Mouse (Mus musculus): ENCODE data around the gene Rpl9.

The Rpl9 gene

DNA sequence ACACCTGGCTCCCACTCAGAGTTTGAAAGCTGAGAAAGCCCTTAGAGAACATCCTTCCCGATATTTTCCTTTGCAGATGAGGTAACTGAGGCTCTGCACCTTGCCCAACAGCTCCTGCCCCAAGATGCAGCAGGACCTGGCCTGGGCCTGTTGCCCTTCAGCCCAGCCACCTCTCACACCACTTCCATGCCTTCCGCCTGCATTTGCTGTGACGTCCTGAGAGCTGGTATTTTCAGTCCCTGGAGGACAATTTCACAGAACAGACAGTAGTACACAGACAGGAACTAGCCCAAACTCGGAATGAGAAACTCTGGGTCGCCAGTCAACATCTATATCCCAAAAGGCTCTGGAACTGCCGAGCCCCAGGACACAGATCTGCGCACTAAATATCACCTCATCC lies 16.5 kb downstream of the Rpl9 start:
- in situ Hi-C loops (cut with MboI) = no loop called here

DNA sequence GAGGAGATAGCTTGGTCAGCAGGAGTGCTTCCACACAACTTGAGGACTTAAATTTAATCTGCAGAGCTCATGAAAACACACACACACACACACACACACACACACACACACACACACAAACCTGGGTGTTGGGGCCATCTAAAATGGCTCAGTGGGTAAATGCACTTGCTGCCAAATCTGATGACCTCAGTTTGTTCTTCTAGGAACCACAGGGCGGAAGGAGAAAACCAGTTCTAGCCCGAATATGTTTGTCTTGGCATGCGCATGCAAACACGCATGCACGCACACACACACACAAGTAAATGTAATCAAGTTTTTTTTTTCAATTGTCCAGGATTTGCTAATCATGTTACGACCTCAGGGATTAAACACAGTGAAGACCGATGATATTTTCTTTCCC lies 19.7 kb downstream of the Rpl9 start:
- in situ Hi-C loops (cut with MboI) = no loop called here

DNA sequence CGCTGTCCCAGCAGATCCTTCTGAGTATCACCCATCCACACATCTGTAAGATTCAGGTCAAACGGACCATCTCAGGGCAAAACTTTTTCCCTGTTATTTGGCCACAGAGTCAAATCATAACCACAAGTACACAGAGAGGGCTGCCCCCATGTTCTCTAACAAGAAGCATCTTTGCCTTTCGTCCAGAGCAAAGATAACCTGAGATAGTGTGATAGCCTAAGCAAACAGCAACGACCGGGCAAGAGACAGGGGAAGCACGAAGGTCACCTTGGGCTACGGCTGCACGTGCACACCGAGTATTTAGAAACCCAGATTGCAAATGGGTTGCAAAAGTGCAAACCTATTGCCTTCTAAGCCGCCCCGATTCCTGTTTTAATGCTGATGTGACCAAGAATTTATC lies 23.4 kb downstream of the Rpl9 start:
- in situ Hi-C loops (cut with MboI) = no loop called here

DNA sequence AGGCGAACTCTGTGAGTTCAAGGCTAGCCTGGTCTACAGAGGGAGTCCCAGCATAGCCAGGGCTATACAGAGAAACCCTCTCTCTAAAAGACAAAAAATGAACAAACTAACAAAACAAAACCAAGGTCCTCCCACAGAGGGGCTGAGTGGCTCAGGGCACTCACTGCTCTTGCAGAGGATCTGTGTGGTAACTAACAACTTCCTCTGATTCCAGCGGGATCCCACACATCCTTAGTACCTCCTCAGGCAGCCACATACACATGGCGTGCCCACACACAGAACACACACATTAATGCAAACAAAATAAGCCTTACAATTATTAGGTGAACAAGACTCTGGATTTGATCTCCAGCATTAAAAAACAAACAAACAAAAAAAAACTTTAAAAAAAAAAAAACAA lies 33.5 kb downstream of the Rpl9 start:
- in situ Hi-C loops (cut with MboI) = no loop called here

DNA sequence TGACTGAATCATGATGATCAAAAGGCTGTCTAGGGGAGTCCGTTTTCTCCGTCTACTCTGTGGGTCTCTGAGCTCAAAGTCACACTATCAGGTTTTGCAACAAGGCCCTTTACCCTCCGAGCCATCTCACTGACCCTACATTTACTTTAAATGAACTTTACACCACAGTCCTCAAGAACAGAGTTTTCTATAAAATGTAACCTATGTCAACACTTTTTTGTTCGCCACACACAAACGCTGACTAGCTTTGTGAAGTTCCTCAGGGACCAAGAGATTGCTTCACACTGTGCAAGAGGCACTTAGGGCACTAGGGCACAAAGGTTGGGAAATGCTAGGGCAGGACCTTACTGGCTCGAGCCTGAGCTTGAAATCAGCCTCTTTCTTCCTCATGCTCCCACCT lies 34.4 kb downstream of the Rpl9 start:
- in situ Hi-C loops (cut with MboI) = no loop called here

DNA sequence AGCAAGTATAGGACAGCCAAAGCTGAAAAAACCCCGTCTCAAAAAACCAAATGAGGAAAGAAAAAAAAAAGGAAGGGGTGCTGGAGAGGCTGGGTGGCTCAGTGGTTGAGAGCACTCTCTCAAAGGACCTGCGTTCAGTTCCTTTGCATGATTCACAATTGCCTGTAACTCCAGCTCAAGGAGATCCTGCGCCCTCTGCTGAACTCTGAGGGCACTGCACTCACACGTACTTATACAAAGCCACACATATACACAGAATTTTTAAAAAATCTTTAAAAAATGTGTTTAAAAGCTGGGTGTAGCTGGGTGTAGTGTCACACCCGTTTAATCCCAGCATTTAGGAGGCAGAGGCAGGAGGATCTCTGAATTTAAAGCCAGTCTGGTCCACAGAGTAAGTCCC lies 36.3 kb downstream of the Rpl9 start:
- in situ Hi-C loops (cut with MboI) = no loop called here

DNA sequence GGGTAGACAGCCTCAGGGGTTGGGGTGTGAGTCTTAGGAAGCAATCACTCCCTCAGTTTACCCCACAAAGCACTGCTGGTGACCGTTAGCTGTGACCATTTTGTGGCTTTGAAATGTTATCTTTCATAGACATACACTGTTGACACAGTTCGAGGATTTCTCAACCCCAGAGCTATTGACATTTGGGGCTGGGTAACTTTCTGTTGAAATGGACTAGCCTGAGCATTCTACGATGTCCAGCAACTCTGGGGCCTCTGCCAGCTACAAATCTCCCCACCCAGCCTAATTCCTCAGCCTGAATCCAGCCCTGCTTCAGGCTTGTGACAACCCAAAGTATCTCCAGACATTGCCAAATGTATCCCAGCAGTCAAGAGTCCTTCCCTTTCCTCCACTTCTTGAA lies 37.1 kb downstream of the Rpl9 start:
- in situ Hi-C loops (cut with MboI) = no loop called here

DNA sequence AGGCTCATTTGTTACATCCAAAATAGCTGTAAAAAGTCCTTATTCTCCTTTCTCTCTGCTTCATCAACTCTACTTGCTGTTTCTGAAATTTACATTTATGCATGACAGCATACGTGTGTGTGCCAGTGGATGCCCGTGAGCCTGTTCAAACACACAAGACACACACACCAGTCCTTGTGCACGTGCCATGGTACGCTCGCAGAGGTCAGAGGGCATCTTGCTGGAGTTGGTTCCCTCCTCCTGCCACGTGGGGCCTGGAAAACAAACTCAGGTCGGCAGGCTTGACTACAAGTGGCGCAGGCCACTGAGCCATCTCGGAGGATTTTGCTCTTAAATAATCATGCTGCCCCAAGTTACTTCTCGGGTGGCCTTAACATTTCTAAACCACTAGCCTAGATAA lies 40.7 kb downstream of the Rpl9 start:
- in situ Hi-C loops (cut with MboI) = no loop called here

DNA sequence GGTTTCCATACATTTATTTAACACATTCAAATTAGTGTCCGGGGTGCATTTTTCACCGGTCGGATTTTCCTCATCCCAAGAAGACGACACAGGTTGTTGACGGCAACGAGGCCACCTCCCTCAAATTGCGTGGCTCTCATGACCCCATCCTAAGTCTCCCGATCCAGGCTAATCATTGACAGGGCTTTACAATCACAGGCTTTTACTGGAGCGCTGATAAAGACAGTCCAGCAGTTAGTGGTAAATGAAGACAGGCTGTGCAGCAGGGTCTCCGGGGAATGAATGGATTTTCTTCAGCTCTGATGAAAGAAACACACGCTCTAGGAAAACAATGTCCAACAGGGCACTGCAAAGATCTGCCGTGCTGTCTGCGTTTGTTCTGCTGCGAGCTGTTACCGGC lies 43.1 kb downstream of the Rpl9 start, which contains the start of gene Klb:
TSS of gene Klb (plus strand) at position 147 of the 400 bp plus-strand sequence.
- in situ Hi-C loops (cut with MboI) = no loop called here

DNA sequence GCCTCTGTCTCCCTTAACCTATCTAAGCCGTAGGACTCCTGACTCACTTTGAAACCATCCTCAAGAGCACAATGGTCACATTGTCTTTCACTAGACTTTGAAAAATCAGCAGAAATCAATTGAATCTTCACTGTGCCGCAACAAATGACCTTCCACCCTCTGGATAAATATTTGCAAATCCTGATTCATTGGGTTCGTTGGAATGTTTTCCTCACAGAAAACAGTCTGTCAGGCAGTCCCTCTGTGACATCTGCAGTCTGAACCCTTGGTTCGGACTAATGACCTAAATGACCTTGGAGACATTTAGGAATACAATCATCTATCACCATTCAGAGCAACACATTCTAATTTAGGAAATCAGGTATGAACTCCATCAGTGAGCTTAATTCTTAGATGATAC lies 51.1 kb downstream of the Rpl9 start:
- in situ Hi-C loops (cut with MboI) = no loop called here

DNA sequence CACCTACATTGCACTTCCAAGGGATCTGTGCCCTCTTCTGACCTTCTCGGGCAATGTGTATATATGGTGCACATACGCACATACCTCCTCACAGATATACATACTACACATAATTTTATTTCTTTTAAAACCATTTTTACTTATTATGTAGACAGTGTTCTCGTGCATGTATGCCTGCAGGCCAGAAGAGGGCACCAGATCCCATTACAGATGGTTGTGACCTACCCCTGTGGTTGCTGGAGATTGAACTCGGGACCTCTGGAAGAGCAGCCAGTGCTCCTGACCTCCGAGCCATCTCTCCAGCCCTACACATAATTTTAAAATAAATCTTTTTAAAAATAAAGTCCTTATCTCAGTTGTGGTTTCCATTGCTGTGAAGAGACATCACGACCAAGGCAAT lies 52.9 kb downstream of the Rpl9 start:
- in situ Hi-C loops (cut with MboI) = no loop called here

All from mature B cell (primary cell).